Mouse (Mus musculus): ENCODE measurements at regions not wholly inside any gene's neighbourhood (a gene's known extent, or its start where the extent isn't known, plus 50 kb on each side); places are given as distances from the start of the nearest gene placed in this dataset.

DNA sequence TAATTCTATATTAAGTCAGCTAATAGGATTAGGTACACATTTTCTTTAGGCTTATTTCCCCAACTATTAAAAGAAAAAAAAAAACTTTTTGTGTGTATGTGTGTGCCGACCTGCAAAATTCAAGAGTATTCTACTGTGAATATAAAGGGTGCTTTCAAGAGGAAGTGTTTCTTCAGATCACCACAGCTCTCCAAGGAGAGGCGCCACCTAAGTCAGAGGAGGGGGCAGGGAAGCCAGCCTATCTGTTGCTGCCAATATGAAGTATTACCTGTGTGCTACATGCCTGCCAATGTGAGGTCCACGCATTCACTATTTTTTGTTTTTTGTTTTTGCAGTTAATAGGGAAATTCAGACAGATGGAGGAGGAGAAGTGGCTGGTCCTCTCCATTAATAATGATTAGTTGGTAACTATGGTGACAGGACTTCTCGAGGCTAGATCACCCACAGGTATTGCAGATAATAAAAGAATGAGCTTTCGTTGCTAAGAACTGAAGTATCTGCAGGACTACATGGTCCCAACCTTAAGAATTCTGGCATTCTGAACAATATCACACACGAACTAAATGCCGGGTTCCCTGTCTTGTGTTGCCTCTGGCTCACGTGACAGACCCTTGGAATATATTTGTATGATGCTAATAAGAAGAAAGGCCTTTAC, 177.5 kb downstream of the Fzd1 start:
- no peaks in the 10 kb centered on the region for H3K36me3 ChIP-seq (ENCODE audit: control insufficient read depth, insufficient read depth, low read length)
- no peaks in the 10 kb centered on the region for H3K27me3 ChIP-seq (replicated peaks; ENCODE audit: control insufficient read depth, insufficient read depth, low read length)
- DNase-seq: no peak
- H3K27ac ChIP-seq (ENCODE audit: insufficient read depth, low read depth, low read length): no peak overlapping the region
- TF ChIP-seq CTCF (conservative IDR thresholded peaks at IDR 0.05; ENCODE audit: insufficient read depth, insufficient read length, low read depth, low read length): no peak
- TF ChIP-seq POLR2A (IDR thresholded peaks at IDR 0.05; ENCODE audit: low read depth, low read length): no peak
- WGBS: 87% methylated on average over 8 of the region's 8 CpGs
- H3K4me3 ChIP-seq (ENCODE audit: insufficient read depth, low read depth, low read length): no peak overlapping the region
- H3K4me1 ChIP-seq (ENCODE audit: control insufficient read depth, insufficient read depth, low read length): no peaks in the 10 kb centered on the region

DNA sequence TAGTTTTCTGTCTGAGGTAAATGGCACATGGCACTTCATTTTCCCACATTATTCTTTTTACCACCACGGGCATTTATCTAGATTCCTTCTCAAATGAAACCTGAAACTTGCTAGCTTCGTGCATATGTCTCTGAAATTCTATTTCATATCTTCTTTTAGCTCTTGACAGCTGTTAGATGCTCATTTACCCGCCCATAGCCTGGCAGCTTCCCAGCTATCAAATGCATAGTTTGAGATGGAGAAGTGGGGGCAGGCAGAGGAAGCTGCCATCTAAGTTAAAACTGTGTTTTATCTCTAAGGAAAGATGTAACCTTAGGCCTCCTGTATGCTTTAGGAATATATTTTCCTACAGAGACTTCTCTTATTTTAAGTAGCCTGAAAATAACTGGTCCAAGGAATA, 179.0 kb downstream of the Fzd1 start:
- no peak for DNase-seq
- H3K4me1 ChIP-seq (ENCODE audit: control insufficient read depth, insufficient read depth, low read length): no peaks in the 10 kb centered on the region
- H3K27me3 ChIP-seq (replicated peaks; ENCODE audit: control insufficient read depth, insufficient read depth, low read length): no peaks in the 10 kb centered on the region
- no peaks in the 10 kb centered on the region for H3K36me3 ChIP-seq (ENCODE audit: control insufficient read depth, insufficient read depth, low read length)
- H3K27ac ChIP-seq (ENCODE audit: insufficient read depth, low read depth, low read length): no peak overlapping the region
- H3K4me3 ChIP-seq (ENCODE audit: insufficient read depth, low read depth, low read length): no peak overlapping the region
- WGBS: 66% methylated on average over 3 of the region's 3 CpGs
- no peak for TF ChIP-seq CTCF (conservative IDR thresholded peaks at IDR 0.05; ENCODE audit: insufficient read depth, insufficient read length, low read depth, low read length)
- TF ChIP-seq POLR2A (IDR thresholded peaks at IDR 0.05; ENCODE audit: low read depth, low read length): no peak

DNA sequence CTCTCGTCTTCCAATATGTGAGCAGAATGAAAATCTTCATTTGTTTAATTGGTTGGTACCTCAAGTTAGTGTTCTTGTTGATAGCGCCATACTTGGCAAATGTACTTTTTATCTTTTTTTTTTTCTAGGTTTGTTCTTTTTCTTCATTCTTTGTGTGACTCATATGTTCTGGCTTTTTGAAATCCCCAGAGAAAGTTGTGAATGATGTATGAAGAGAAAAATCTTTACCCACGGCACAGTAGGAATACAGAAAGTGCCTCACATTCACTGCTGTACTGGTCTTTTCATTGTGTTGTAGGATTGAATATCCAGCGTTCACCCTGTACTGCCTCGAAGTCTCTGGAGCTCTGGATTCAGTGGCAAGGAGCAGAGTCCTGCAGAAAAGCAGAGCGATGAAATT, 180.7 kb downstream of the Fzd1 start:
- Histone ChIP-seq H3K27ac (ENCODE audit: insufficient read depth, low read depth, low read length) (no peak overlapping the region), H3K4me1 (ENCODE audit: control insufficient read depth, insufficient read depth, low read length) (no peaks in the 10 kb centered on the region), H3K27me3 (replicated peaks; ENCODE audit: control insufficient read depth, insufficient read depth, low read length) (no peaks in the 10 kb centered on the region), H3K36me3 (ENCODE audit: control insufficient read depth, insufficient read depth, low read length) (no peaks in the 10 kb centered on the region), H3K4me3 (ENCODE audit: insufficient read depth, low read depth, low read length) (no peak overlapping the region)
- no peak for TF ChIP-seq CTCF (conservative IDR thresholded peaks at IDR 0.05; ENCODE audit: insufficient read depth, insufficient read length, low read depth, low read length)
- no peak for TF ChIP-seq POLR2A (IDR thresholded peaks at IDR 0.05; ENCODE audit: low read depth, low read length)
- 87% methylated on average over 6 of the region's 6 CpGs for WGBS
- no peak for DNase-seq

DNA sequence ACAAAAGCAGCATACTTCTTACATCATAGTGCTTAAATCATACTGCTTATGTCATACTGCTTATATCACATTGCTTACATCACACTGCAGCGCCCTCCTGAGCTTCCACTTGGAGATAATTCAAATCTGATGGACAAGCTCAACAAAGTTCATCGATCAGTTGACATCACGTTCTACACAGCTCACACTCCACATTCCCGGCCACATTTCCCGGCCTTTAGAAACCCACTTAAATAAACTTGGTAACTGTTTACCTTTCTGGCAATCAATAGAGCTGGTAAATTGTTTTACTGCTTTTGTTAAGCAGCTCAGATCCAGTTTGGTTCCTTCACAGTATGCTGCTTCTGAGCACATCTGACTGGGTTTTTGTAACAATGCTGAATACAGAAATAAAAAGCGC, 194.0 kb downstream of the Fzd1 start:
- TF ChIP-seq POLR2A (IDR thresholded peaks at IDR 0.05; ENCODE audit: low read depth, low read length): no peak
- no peak for TF ChIP-seq CTCF (conservative IDR thresholded peaks at IDR 0.05; ENCODE audit: insufficient read depth, insufficient read length, low read depth, low read length)

DNA sequence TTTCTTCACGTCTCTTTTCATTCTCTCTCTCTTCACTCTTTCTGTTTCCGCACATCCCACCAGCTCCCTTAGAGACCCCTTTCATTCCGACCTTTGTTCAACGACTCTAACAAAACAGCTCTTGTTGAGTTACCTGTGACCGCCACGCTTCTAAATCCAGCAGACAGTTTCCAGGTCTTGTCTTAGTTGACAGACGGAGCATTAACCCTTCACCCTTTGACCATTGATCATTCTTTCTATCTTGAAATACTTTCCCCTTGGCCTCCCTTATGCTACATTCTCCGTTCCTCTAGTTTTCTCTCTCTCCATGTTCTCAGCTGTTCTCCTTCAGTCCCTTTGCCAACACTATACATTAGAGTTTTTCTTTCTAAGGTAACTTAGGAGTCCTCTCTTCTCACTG, 196.2 kb downstream of the Fzd1 start:
- DNase-seq: peak; percentile 25
- 40% methylated on average over 8 of the region's 8 CpGs for WGBS
- no peak overlapping the region for H3K27ac ChIP-seq (ENCODE audit: insufficient read depth, low read depth, low read length)
- H3K4me3 ChIP-seq (ENCODE audit: insufficient read depth, low read depth, low read length): no peak overlapping the region
- H3K36me3 ChIP-seq (ENCODE audit: control insufficient read depth, insufficient read depth, low read length): no peaks in the 10 kb centered on the region
- TF ChIP-seq CTCF (conservative IDR thresholded peaks at IDR 0.05; ENCODE audit: insufficient read depth, insufficient read length, low read depth, low read length) (no peak), POLR2A (IDR thresholded peaks at IDR 0.05; ENCODE audit: low read depth, low read length) (no peak)
- H3K4me1 ChIP-seq (ENCODE audit: control insufficient read depth, insufficient read depth, low read length): 0 out of 2 replicates have a peak, but pooled peaks cover 4% of the 10 kb centered on the region
- H3K27me3 ChIP-seq (replicated peaks; ENCODE audit: control insufficient read depth, insufficient read depth, low read length): no peaks in the 10 kb centered on the region

More for the DNA sequence above, 194.0 kb downstream of the Fzd1 start:
- Histone ChIP-seq H3K27ac (ENCODE audit: insufficient read depth, low read depth, low read length) (no peak overlapping the region), H3K4me1 (ENCODE audit: control insufficient read depth, insufficient read depth, low read length) (0 out of 2 replicates have a peak, but pooled peaks cover 4% of the 10 kb centered on the region), H3K27me3 (replicated peaks; ENCODE audit: control insufficient read depth, insufficient read depth, low read length) (no peaks in the 10 kb centered on the region), H3K36me3 (ENCODE audit: control insufficient read depth, insufficient read depth, low read length) (no peaks in the 10 kb centered on the region), H3K4me3 (ENCODE audit: insufficient read depth, low read depth, low read length) (no peak overlapping the region)
- no peak for DNase-seq
- WGBS: 64% methylated on average over 6 of the region's 6 CpGs

DNA sequence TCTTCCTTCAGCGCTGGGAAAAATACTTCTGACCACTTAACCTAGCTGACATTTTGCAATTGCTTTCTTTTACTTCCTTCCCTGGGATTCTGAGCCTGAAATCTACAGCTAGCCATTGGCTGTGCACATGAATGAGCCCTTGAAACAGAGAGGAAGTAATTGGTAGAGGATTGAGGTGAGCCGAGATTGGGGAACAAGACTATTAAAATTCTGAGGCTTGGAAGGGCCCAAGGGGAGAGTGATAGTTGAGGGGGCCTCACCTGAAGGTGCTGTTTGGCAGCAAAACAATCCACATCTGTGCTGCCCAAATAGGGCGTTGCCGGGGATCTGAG, 196.7 kb downstream of the Fzd1 start:
- Histone ChIP-seq H3K4me3 (ENCODE audit: insufficient read depth, low read depth, low read length) (no peak overlapping the region), H3K27me3 (replicated peaks; ENCODE audit: control insufficient read depth, insufficient read depth, low read length) (no peaks in the 10 kb centered on the region), H3K27ac (ENCODE audit: insufficient read depth, low read depth, low read length) (no peak overlapping the region), H3K36me3 (ENCODE audit: control insufficient read depth, insufficient read depth, low read length) (no peaks in the 10 kb centered on the region), H3K4me1 (ENCODE audit: control insufficient read depth, insufficient read depth, low read length) (0 out of 2 replicates have a peak, but pooled peaks cover 4% of the 10 kb centered on the region)
- TF ChIP-seq POLR2A (IDR thresholded peaks at IDR 0.05; ENCODE audit: low read depth, low read length) (no peak), CTCF (conservative IDR thresholded peaks at IDR 0.05; ENCODE audit: insufficient read depth, insufficient read length, low read depth, low read length) (no peak)
- 78% methylated on average over 4 of the region's 4 CpGs for WGBS
- no peak for DNase-seq

DNA sequence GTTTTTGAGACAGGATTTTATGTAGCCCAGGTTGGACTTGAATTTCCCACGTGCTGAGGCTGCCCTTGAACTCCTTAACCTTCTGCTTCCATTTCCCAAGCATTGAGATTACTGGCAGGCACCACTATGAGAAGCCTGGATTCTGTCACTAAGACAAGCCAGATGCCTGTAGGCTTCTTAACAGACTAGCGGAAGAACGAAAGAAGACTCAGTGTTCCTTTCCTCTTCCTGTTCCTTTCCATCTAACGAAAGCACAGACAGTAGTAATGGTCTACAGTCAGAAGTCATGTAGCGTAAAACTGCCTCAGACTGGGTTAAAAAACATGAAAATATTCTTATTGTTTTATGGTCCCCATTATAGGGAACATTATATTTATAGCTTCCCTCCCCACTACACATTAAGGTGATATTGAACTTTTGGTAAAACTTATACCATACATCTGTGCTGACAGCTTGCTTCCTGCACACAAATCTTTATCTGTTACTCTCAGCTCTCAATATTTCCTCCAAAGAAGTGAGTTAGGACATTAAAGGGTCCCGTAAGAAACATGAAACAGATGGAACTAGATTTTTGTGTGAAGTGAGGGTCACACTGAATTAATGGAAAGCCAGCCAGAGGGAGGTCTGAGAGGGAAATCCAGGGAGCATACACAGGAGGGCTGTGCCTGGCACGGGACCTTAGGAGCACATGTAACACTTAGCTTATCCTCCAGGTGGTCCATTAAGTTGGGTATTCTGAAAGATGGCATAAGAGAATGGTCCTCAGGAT, 197.3 kb downstream of the Fzd1 start:
- Histone ChIP-seq H3K4me3 (ENCODE audit: insufficient read depth, low read depth, low read length) (no peak overlapping the region), H3K27me3 (replicated peaks; ENCODE audit: control insufficient read depth, insufficient read depth, low read length) (no peaks in the 10 kb centered on the region), H3K27ac (ENCODE audit: insufficient read depth, low read depth, low read length) (no peak overlapping the region), H3K36me3 (ENCODE audit: control insufficient read depth, insufficient read depth, low read length) (no peaks in the 10 kb centered on the region), H3K4me1 (ENCODE audit: control insufficient read depth, insufficient read depth, low read length) (0 out of 2 replicates have a peak, but pooled peaks cover 4% of the 10 kb centered on the region)
- TF ChIP-seq POLR2A (IDR thresholded peaks at IDR 0.05; ENCODE audit: low read depth, low read length) (no peak), CTCF (conservative IDR thresholded peaks at IDR 0.05; ENCODE audit: insufficient read depth, insufficient read length, low read depth, low read length) (no peak)
- WGBS: 72% methylated on average over 7 of the region's 7 CpGs
- no peak for DNase-seq

Measured in kidney, adult 2 months (tissue).